Mouse (Mus musculus) gastrocnemius, postnatal 14 days (tissue): ENCODE results near the gene Nog. TPM values are rescaled to one million over a fixed set of nuclear protein-coding genes. Genes with fewer than 3 reads are reported as not detected.

ENCODE experiments used
- DNase-seq: peaks from one replicate; pipeline ENCODE4 v3.0.0; 2021; ENCODE audit warnings: mixed read lengths
- intact Hi-C: fragments of 180-260 bp; cut with DNase I; formaldehyde crosslinking; loops from one replicate; pipeline ENCODE4 v1.15.1; 2025; ENCODE audit warnings: low total_unique reads
- total RNA-seq, 2 experiments: library from RNA; stranded (reverse); gene quantifications; 2 replicates each; pipeline ENCODE4 v1.2.3; 2021

The Nog gene
- total RNA-seq, 2 experiments from 2014 or later, result 1.4 to 1.7 TPM

DNA sequence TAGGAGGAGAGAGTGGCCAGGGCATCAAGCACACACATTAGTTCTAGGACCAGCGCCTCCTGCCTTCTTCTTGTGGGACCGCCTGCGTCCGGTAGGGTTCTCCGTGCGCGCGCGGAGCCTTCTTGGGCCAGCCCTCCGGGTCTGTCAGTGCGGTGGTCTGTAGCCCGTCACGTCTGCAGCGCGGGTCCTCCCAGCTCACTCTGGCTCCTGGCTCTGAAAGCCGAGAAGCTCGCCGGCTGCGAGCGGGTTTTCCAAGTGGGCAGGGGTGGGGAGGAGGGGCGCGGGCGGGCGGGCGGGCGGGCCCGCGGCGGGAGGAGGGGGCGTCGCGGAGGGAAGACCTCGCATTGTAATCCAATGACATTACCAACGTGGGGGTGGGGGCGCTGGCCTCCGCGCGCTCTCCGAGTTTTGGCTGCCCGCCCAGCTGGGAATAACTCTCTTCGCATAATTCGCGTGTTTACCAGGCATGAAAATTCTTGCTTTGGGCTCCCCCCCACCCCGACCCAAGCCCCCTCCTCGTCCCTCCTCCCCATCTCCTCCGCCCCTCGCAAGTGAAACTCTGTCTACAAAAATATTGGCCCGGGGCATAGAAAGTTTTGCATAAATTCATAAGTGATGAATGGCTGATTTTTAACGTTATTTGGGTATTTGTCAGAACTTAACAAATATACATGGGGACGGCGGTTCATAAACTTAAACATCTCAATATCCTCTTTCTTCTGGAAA, 3.7 kb downstream of the Nog start:
- peak; percentile 27 for DNase-seq

DNA sequence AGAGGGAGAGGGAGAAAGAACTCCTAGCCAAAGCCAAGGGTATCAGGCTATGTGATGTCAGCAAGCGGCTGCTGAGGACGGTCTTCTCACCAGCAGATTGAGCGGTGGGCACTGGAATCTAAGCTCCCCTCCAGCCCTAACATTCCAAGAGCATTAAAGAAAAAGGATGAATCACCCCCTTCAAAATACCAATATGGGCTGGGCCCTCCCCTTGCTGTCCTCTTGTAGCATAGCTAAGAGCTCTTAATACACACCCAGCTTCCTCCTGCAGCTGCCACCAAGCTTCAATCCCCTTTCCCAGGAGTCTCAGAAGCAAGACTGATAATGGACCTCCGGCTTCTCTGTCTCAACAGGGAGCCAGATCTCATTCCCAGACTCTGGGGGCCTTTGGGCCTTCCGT, 4.6 kb downstream of the Nog start:
- intact Hi-C loops, result no loop called here
- no peak for DNase-seq

More for the DNA sequence above, 3.7 kb downstream of the Nog start:
- intact Hi-C loops, result no loop called here

DNA sequence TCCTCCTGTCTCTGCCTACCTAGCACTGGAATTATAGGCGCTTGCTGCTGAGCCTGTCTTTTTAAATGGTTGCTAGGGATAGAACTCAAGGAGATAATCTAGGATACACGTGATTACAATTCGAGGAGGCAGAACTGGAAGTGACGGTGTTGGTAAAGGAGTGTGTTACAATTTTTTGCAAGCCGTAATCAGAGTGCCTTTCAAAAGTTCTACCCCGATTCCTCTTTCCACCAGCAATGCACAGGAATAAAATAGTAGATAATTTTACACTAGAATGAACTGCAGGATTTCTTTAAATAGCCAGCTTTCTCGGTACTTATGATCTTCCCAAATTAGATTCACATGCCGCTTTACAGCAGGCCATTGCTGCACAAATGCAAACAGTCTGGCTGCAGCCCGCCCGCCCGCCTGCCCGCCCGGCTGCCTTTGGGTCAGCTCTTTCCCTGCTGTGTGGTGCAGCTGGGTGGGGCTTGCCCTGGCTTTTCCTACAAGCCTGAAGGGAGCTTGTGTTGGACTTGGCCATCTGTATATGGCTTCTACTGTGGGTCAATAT, 32.2 kb downstream of the Nog start:
- no peak for DNase-seq
- intact Hi-C loops, result no loop called here

DNA sequence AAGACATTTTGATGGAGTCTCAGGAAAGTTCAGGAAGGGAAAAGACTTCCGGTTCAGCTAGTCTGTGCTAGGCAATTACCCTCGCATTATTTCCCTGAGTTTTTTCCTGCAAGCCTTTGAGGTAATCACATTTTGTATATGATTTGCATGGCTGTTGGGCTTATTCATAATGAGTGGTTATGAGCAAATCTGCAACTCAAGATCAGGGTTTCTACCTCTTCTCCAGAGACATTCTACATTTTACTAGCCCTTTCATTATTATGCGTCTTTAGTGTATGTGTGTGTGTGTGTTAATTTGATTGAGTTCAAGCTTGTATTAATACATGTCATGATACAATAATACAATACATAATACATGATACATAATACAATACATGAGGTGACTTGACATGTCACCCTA, 34.6 kb downstream of the Nog start:
- intact Hi-C loops, result no loop called here
- DNase-seq, result no peak

DNA sequence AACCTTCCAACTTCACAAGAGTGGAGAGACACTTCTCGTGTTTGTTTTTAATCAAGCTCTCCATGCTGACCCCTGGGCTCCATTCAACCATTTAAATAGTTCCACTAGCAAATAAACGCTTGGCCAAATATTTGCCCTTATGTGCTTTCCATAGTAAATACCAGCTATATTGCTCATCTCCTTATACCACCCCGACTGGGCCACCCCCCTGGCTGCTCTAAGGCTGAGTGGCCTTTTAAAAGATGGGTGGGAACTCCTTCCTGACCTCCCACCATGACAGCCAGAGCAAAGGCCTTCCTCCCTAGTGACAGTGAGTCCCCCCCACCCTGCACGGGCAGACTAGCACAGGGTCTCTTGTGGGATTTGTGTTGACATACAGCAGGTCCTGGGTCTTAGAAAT, 37.1 kb downstream of the Nog start:
- intact Hi-C loops, result no loop called here
- no peak for DNase-seq

DNA sequence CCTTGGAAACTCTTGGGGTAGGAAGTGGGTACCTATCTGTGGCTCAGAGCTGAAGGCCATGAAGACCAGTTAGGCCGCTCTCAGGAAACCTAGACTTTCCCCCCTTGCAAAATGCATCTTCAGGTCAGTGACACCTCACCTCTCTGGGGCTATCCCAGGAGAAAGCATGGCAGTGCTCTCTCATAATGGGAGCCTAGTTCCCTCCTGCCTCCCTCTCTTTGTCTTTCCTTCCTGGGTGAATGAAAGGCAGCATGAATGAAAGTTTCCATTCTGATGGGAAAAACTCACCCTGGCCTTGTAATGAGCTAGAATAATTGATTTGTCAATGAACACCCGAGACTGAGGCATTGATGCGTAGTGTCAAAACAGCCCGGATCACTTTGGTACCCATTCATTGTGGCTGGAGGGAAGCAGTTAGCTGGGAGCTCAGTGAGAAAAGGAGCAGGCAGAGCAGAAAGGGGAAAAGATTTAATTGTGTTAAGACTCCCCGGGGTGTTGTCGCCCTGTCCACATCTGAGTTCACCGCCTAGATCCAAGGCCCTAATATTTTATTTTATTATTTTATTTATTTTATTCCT, 42.7 kb downstream of the Nog start:
- intact Hi-C loops, result no loop called here
- DNase-seq, result no peak

DNA sequence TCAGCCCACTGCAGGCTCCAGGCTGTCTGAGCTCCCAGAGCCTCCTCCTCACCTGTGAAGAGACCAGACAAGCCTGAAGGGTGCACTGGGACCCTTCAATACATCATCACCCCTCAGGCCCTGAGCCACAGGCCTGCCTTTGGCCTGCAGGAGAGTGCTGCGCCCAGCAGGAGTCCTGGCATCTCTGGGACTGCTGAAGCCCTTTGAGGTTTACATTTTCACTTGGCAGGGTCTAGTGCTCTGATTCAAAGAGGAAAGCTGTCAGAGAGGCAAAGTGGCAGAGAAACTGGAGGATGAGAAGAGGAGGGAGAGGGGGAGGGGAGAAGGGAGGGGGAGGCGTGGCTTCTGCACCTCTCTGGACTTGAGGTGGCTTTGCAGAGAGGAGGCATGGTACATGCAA, 44.2 kb downstream of the Nog start:
- intact Hi-C loops, result no loop called here
- DNase-seq, result no peak

DNA sequence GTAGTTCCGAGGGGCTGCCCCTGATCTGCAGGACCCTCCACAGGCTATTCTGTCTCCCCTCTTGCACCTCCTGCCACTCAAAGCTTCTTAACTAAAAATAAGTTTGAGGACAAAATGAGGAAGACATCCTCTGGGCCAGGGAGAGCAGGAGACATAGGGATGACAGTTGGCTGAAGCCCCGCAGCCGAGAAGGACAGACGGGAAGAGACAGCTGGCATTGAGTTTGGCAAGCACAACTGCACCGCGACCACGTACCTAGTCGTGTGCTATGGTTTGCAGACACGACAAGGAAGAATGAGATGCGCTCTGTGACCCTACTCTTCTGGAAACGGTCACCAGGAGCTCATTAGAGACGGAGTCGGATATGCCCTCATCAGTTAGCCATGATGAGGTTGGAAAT, 48.2 kb downstream of the Nog start:
- DNase-seq, result no peak
- intact Hi-C loops, result no loop called here

Other genes starting within 250 kb of the Nog start
- 1 to 10 TPM; 3.9 to 4.3 TPM for gene Dgke, start 235.5 kb downstream of the Nog start, total RNA-seq
- gene Gm525, start 228.5 kb downstream of the Nog start, total RNA-seq, result not detected